Mouse (Mus musculus): Measurements from ENCODE around the gene Hgfac. TPM values are rescaled to one million over a fixed set of nuclear protein-coding genes. Genes with fewer than 3 reads are reported as not detected.

The Hgfac gene
- total RNA-seq, 2 experiments from 2014 or later = 0.53 to 0.94 TPM

GRCm38 (mm10) chr5:35084913-35085312, 43.6 kb downstream of the Hgfac start:
- intact Hi-C loops (cut with DNase I) = loop anchor here (10.0 kb wide), 1 partner anchor 350 kb away; no protein-coding TSS in a partner anchor

GRCm38 (mm10) chr5:35088785-35089613, 47.7 kb downstream of the Hgfac start:
- intact Hi-C loops (cut with DNase I) = loop anchor here (10.0 kb wide), 1 partner anchor 346 kb away; no protein-coding TSS in a partner anchor
- peak; percentile 65 to 78 for DNase-seq (ENCODE audit: low spot score in 2 of 2)

More at GRCm38 (mm10) chr5:35084913-35085312, 43.6 kb downstream of the Hgfac start:
- DNase-seq (ENCODE audit: low spot score in 2 of 2) = no peak

GRCm38 (mm10) chr5:35089614-35089963, 48.3 kb downstream of the Hgfac start:
- DNase-seq (ENCODE audit: low spot score in 2 of 2) = no peak
- intact Hi-C loops (cut with DNase I) = loop anchor here (10.0 kb wide), 1 partner anchor 345 kb away; no protein-coding TSS in a partner anchor

- intact Hi-C loops (cut with DNase I) = no loop called here
- no peak for DNase-seq (ENCODE audit: low spot score in 2 of 2)
Observed at GRCm38 (mm10) chr5:35091636-35092035, 50.3 kb downstream of the Hgfac start.

Small RNAs within 50 kb of the gene (microRNA-seq; reads per million reads assigned to microRNA genes)
- 19.3 to 19.5 reads per million in 2 experiments for gene Mir3097

Other genes with a start within 250 kb of the Hgfac start
- 10 to 100 TPM; 10.1 to 10.3 TPM for gene Msantd1, start 133.5 kb upstream of the Hgfac start, total RNA-seq (2021)
- gene Rgs12, start 92.1 kb upstream of the Hgfac start, total RNA-seq (2021) = 10 to 100 TPM; 56.0 to 65.8 TPM
- 10 to 100 TPM; 19.0 to 22.3 TPM for gene Dok7, start 15.3 kb downstream of the Hgfac start, total RNA-seq (2021)
- 100 to 1,000 TPM; 119 to 122 TPM for gene Lrpap1, start 64.3 kb downstream of the Hgfac start, total RNA-seq (2021)
- 10 to 100 TPM in 1 of 2 experiments, 1 to 10 TPM in 1; 9.8 to 13.4 TPM for gene Adra2c, start 236.8 kb downstream of the Hgfac start, total RNA-seq (2021)